Mouse (Mus musculus): ENCODE measurements around the gene Myo1d. TPM values are rescaled to one million over a fixed set of nuclear protein-coding genes. Genes with fewer than 3 reads are reported as not detected.

The Myo1d gene
- polyA plus RNA-seq, 1 experiment: 11.5 TPM

GRCm38 (mm10) chr11:80743823-80744410 lies 35.9 kb downstream of the Myo1d start:
- Histone ChIP-seq H3K4me1 (ENCODE audit: control insufficient read depth, insufficient read depth, low read length) (peaks cover 3% of the 10 kb centered on the region), H3K4me3 (ENCODE audit: insufficient read depth, low read length) (no peak overlapping the region), H3K27ac (ENCODE audit: insufficient read depth, low read length) (no peak overlapping the region)
- TF ChIP-seq CTCF (IDR thresholded peaks at IDR 0.05; ENCODE audit: extremely low read depth, insufficient read depth, low read length) (no peak), POLR2A (IDR thresholded peaks at IDR 0.05; ENCODE audit: extremely low read depth, insufficient read depth, low read length) (no peak)

- Histone ChIP-seq H3K4me3 (ENCODE audit: insufficient read depth, low read length) (no peak overlapping the region), H3K27ac (ENCODE audit: insufficient read depth, low read length) (no peak overlapping the region), H3K4me1 (ENCODE audit: control insufficient read depth, insufficient read depth, low read length) (peaks cover 3% of the 10 kb centered on the region)
- no peak for TF ChIP-seq POLR2A (IDR thresholded peaks at IDR 0.05; ENCODE audit: extremely low read depth, insufficient read depth, low read length)
- TF ChIP-seq CTCF (IDR thresholded peaks at IDR 0.05; ENCODE audit: extremely low read depth, insufficient read depth, low read length): no peak
Observed at GRCm38 (mm10) chr11:80742462-80742861, 37.4 kb downstream of the Myo1d start.

DNA sequence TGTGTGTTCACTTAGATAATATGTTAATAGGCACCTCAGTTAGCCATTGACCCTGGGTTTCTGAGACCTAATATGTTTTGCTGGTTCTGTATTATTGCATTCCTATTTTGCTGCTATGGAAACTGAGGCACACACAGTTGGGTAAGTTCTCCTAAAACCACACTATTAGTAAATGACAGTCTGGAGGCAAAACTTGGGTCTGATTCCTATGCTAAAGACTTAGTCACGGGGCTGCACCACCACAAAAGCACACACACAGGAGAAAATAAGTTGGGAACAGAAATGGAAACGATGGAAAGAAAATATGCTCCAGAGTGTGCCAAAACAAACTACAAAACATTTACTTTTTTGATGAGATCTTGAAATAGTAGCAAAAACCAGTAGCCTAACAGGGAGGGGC lies 45.1 kb downstream of the Myo1d start:
- Histone ChIP-seq H3K27ac (ENCODE audit: insufficient read depth, low read length) (no peak overlapping the region), H3K4me1 (ENCODE audit: control insufficient read depth, insufficient read depth, low read length) (no peaks in the 10 kb centered on the region), H3K4me3 (ENCODE audit: insufficient read depth, low read length) (no peak overlapping the region)
- TF ChIP-seq CTCF (IDR thresholded peaks at IDR 0.05; ENCODE audit: extremely low read depth, insufficient read depth, low read length): no peak
- TF ChIP-seq POLR2A (IDR thresholded peaks at IDR 0.05; ENCODE audit: extremely low read depth, insufficient read depth, low read length): no peak

GRCm38 (mm10) chr11:80724701-80725100 lies 55.1 kb downstream of the Myo1d start:
- no peaks in the 10 kb centered on the region for H3K4me1 ChIP-seq (ENCODE audit: control insufficient read depth, insufficient read depth, low read length)
- TF ChIP-seq POLR2A (IDR thresholded peaks at IDR 0.05; ENCODE audit: extremely low read depth, insufficient read depth, low read length) (no peak), CTCF (IDR thresholded peaks at IDR 0.05; ENCODE audit: extremely low read depth, insufficient read depth, low read length) (no peak)
- H3K4me3 ChIP-seq (ENCODE audit: insufficient read depth, low read length): no peak overlapping the region
- H3K27ac ChIP-seq (ENCODE audit: insufficient read depth, low read length): no peak overlapping the region

DNA sequence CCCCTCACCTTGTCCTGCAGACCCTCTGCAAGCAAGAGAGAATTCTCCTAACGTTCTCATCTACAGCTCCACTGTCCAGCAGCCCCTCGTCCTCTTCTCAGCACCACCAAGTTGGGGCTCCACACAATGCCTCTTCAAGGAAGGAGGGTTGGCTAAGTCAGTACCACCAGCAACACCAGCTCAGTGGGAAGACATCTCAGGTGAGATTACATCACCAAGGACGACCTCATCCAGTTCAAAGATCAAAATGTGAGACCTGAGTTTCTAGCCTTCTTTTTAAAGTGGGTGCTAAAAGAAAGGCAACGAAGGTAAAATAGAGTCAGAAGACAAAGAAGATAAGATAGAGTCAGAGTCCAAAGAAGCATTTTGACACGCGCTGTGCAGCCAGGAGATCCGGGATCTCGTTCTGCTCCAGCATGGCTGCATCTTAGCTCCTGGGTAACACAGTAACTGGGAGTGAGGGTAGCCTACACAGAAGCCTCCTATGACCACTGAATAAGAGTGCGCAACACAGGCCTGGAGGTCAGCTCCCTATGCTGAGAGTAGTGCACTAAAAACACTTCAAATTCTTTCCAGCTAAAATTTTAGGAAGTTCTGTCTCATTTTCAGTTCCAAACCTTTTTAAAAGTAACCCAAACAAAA lies 56.3 kb downstream of the Myo1d start:
- H3K4me3 ChIP-seq (ENCODE audit: insufficient read depth, low read length): no peak overlapping the region
- no peaks in the 10 kb centered on the region for H3K4me1 ChIP-seq (ENCODE audit: control insufficient read depth, insufficient read depth, low read length)
- H3K27ac ChIP-seq (ENCODE audit: insufficient read depth, low read length): no peak overlapping the region
- TF ChIP-seq POLR2A (IDR thresholded peaks at IDR 0.05; ENCODE audit: extremely low read depth, insufficient read depth, low read length): no peak
- TF ChIP-seq CTCF (IDR thresholded peaks at IDR 0.05; ENCODE audit: extremely low read depth, insufficient read depth, low read length): no peak

DNA sequence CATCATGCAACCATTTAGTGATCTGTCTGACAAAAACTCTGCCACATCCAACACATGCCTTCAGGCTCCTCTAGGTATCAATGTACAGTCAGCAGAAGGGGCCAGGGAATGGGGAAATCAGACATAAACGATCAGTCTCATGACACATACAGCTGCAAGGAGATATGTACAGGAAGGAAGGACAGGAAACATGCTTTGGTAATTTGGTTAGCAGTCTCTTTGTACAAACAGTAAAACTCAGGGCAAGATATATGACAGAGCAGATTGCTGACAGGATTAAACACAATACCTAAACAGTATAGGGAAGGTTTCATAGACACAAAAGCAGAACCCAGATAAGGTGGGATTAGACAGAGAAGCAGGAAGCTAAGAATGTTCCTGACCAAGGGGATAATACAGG lies 60.8 kb downstream of the Myo1d start:
- TF ChIP-seq POLR2A (IDR thresholded peaks at IDR 0.05; ENCODE audit: extremely low read depth, insufficient read depth, low read length) (no peak), CTCF (IDR thresholded peaks at IDR 0.05; ENCODE audit: extremely low read depth, insufficient read depth, low read length) (no peak)

DNA sequence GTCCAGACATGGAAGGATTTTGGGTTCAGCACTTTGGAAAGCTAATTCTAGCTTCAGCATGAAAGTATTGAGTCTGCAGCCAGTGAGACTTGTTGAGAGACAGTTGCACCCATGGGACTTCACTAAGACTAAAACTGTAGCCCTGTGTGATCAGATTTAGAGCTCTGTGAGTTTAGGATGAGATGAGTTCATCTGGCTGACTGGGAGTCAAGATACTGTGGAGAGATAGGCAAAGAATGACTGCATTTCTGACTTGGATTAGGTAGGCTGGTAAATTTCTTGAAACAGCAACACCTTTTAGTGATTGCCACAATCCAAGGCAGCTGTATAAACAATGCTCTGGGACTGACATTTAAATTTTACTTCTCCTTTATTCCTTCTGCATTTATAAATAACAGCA lies 61.8 kb downstream of the Myo1d start:
- no peak overlapping the region for H3K4me3 ChIP-seq (ENCODE audit: insufficient read depth, low read length)
- H3K4me1 ChIP-seq (ENCODE audit: control insufficient read depth, insufficient read depth, low read length): no peaks in the 10 kb centered on the region
- H3K27ac ChIP-seq (ENCODE audit: insufficient read depth, low read length): no peak overlapping the region
- TF ChIP-seq POLR2A (IDR thresholded peaks at IDR 0.05; ENCODE audit: extremely low read depth, insufficient read depth, low read length): no peak
- TF ChIP-seq CTCF (IDR thresholded peaks at IDR 0.05; ENCODE audit: extremely low read depth, insufficient read depth, low read length): no peak

More for the DNA sequence above, 60.8 kb downstream of the Myo1d start:
- H3K4me1 ChIP-seq (ENCODE audit: control insufficient read depth, insufficient read depth, low read length): no peaks in the 10 kb centered on the region
- H3K27ac ChIP-seq (ENCODE audit: insufficient read depth, low read length): no peak overlapping the region
- no peak overlapping the region for H3K4me3 ChIP-seq (ENCODE audit: insufficient read depth, low read length)

DNA sequence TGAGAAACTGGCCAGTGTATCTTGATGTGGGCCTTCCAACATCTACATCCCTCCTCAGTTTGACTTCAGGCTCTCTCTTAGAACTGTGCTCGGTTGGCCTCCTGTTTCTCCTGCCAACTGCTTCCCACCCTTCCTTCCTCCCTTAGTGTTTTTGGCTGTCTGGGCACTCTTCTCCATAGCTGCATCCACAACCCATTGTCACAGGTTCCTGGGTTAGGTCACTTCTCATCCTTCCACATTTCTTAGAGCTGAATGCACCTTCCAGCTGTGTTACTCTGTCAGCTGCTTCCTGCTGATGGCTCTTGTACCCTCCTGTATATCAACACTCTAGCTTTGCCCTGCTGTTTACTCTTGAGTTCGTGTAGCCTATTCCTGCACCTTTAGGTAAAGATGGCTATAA lies 64.7 kb downstream of the Myo1d start:
- TF ChIP-seq CTCF (IDR thresholded peaks at IDR 0.05; ENCODE audit: extremely low read depth, insufficient read depth, low read length) (no peak), POLR2A (IDR thresholded peaks at IDR 0.05; ENCODE audit: extremely low read depth, insufficient read depth, low read length) (no peak)
- Histone ChIP-seq H3K4me1 (ENCODE audit: control insufficient read depth, insufficient read depth, low read length) (no peaks in the 10 kb centered on the region; the same call in 1 of the 2 replicates), H3K27ac (ENCODE audit: insufficient read depth, low read length) (no peak overlapping the region)

GRCm38 (mm10) chr11:80713705-80714104 lies 66.1 kb downstream of the Myo1d start:
- no peak overlapping the region for H3K4me3 ChIP-seq (ENCODE audit: insufficient read depth, low read length)
- no peaks in the 10 kb centered on the region; the same call in 1 of the 2 replicates for H3K4me1 ChIP-seq (ENCODE audit: control insufficient read depth, insufficient read depth, low read length)
- H3K27ac ChIP-seq (ENCODE audit: insufficient read depth, low read length): no peak overlapping the region
- TF ChIP-seq POLR2A (IDR thresholded peaks at IDR 0.05; ENCODE audit: extremely low read depth, insufficient read depth, low read length): no peak
- TF ChIP-seq CTCF (IDR thresholded peaks at IDR 0.05; ENCODE audit: extremely low read depth, insufficient read depth, low read length): no peak

More for the DNA sequence above, 64.7 kb downstream of the Myo1d start:
- H3K4me3 ChIP-seq (ENCODE audit: insufficient read depth, low read length): no peak overlapping the region

DNA sequence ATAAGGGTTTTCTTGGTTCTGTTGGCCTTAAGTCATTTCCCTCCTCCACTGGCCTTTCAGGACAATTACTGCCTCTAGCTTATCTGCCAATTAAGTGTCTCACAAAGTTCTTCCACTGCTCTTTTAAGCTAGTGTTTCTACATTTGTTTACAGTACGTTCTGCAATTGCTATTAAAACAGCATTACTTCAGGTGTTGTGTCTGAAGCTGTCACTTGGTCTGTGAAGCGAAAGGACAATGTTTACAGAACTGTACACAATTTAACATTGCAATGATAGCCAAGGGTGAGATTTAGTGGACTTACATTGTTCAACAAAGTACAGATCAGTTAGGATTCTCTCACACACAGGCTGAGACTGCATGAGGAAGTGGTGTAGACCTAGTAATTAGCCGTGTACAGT lies 67.6 kb downstream of the Myo1d start:
- TF ChIP-seq POLR2A (IDR thresholded peaks at IDR 0.05; ENCODE audit: extremely low read depth, insufficient read depth, low read length) (no peak), CTCF (IDR thresholded peaks at IDR 0.05; ENCODE audit: extremely low read depth, insufficient read depth, low read length) (no peak)
- no peaks in the 10 kb centered on the region; the same call in 1 of the 2 replicates for H3K4me1 ChIP-seq (ENCODE audit: control insufficient read depth, insufficient read depth, low read length)
- no peak overlapping the region for H3K4me3 ChIP-seq (ENCODE audit: insufficient read depth, low read length)
- H3K27ac ChIP-seq (ENCODE audit: insufficient read depth, low read length): no peak overlapping the region
